Mouse (Mus musculus): ENCODE data around the gene Abtb1. TPM values are rescaled to one million over a fixed set of nuclear protein-coding genes. Genes with fewer than 3 reads are reported as not detected.

Abtb1 gene
- polyA plus RNA-seq, 1 experiment from 2014 or later = 26.6 TPM

DNA sequence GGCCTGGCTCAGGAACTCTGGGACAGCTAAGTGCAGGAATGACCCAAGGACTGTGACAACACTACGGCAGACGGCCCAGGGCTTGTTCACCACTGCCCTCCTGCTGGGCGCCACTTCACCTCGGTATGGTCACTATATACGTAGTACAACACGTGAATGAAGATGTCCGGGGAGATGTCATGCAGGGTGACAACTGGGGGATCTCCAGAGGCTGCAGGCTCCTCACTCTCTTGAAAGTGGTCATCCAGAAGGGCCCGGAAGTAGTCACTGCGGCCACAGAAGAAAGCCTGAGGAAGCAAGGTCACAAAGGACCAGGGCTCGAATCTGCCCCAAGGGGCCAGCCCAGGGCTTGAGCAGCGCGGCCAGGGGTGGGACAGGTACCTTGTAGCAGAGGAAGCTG lies 3.8 kb downstream of the Abtb1 start:
- Histone ChIP-seq H3K4me2 (ENCODE audit: low read depth, low read length) (no peak overlapping the region), H3K27me3 (replicated peaks; ENCODE audit: control insufficient read depth, insufficient read depth, low read length) (no peaks in the 10 kb centered on the region), H3K36me3 (ENCODE audit: control insufficient read depth, insufficient read depth, low read length) (peaks cover 5% of the 10 kb centered on the region; the same call in 1 of the 2 replicates), H3K4me1 (ENCODE audit: control insufficient read depth, insufficient read depth, low read length) (peaks cover 12% of the 10 kb centered on the region), H3K27ac (ENCODE audit: low read length) (no peak overlapping the region), H3K9me3 (ENCODE audit: control insufficient read depth, low read length) (no peaks in the 10 kb centered on the region), H3K4me3 (ENCODE audit: low read length) (no peak overlapping the region), H3K9ac (ENCODE audit: low read depth, low read length) (no peak overlapping the region)
- no peak for ATAC-seq
- 91% methylated on average over 12 of the region's 12 CpGs for whole genome bisulfite sequencing

DNA sequence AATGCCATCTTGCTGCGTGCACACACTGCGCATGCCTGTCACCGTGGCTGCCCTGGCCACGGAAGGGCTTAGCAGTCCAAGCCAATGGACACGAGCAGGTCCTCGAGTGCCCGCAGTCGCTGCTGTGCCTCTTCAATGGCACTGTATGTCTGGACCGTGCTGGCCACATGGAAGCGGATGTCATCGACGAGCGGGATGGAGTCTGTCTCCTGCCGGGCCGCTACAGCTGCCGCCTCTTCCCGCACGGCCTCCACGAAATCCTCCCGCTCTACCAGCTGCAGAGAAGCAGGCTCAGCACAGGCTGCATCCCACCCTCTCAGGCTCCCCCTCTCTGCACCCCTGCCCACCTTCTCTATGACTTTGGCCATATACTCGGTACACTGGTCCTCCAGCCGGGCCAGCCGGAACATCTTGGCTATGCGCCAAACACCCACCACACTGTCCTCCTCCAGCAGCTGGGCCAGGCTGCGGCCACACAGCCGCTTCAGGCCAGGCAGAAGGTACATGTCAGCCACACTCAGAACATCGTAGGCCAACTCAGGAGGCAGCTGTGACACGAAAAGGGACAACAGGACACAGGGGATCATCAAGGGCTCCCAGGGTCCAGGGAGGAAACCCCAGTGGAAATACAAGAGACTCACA lies 5.5 kb downstream of the Abtb1 start:
- no peak overlapping the region for H3K4me2 ChIP-seq (ENCODE audit: low read depth, low read length)
- H3K9ac ChIP-seq (ENCODE audit: low read depth, low read length) = no peak overlapping the region
- H3K9me3 ChIP-seq (ENCODE audit: control insufficient read depth, low read length) = no peaks in the 10 kb centered on the region
- H3K27me3 ChIP-seq (replicated peaks; ENCODE audit: control insufficient read depth, insufficient read depth, low read length) = no peaks in the 10 kb centered on the region
- WGBS = 82% methylated on average over 28 of the region's 28 CpGs
- H3K27ac ChIP-seq (ENCODE audit: low read length) = no peak overlapping the region
- no peak overlapping the region for H3K4me3 ChIP-seq (ENCODE audit: low read length)
- H3K4me1 ChIP-seq (ENCODE audit: control insufficient read depth, insufficient read depth, low read length) = peaks cover 9% of the 10 kb centered on the region
- ATAC-seq = no peak
- H3K36me3 ChIP-seq (ENCODE audit: control insufficient read depth, insufficient read depth, low read length) = peaks cover 5% of the 10 kb centered on the region; the same call in 1 of the 2 replicates

DNA sequence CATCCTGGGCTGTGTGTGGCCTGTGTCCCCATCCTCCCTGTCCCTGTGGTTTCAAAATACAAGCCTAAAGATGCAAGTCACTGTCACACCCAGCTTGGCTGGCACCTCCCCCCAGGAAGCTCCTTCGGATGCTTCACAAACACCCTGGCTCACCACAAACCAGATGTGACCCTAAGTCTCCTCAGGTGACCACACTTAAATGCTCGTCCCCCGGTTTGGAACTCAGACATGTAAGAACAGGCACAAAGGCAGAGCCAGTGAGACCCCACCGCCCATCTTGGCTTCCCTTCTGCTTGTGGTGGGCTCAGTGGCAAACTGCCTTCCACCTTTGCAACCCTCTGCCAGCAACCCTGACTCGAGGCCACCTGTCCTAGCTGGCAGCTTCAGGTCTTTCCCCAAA lies 6.7 kb downstream of the Abtb1 start:
- H3K4me2 ChIP-seq (ENCODE audit: low read depth, low read length) = no peak overlapping the region
- peaks cover 5% of the 10 kb centered on the region; the same call in 1 of the 2 replicates for H3K36me3 ChIP-seq (ENCODE audit: control insufficient read depth, insufficient read depth, low read length)
- H3K27ac ChIP-seq (ENCODE audit: low read length) = no peak overlapping the region
- no peaks in the 10 kb centered on the region for H3K9me3 ChIP-seq (ENCODE audit: control insufficient read depth, low read length)
- 78% methylated on average over 5 of the region's 5 CpGs for WGBS
- no peak for ATAC-seq
- no peak overlapping the region for H3K4me3 ChIP-seq (ENCODE audit: low read length)
- no peaks in the 10 kb centered on the region for H3K4me1 ChIP-seq (ENCODE audit: control insufficient read depth, insufficient read depth, low read length)
- no peak overlapping the region for H3K9ac ChIP-seq (ENCODE audit: low read depth, low read length)
- no peaks in the 10 kb centered on the region for H3K27me3 ChIP-seq (replicated peaks; ENCODE audit: control insufficient read depth, insufficient read depth, low read length)

DNA sequence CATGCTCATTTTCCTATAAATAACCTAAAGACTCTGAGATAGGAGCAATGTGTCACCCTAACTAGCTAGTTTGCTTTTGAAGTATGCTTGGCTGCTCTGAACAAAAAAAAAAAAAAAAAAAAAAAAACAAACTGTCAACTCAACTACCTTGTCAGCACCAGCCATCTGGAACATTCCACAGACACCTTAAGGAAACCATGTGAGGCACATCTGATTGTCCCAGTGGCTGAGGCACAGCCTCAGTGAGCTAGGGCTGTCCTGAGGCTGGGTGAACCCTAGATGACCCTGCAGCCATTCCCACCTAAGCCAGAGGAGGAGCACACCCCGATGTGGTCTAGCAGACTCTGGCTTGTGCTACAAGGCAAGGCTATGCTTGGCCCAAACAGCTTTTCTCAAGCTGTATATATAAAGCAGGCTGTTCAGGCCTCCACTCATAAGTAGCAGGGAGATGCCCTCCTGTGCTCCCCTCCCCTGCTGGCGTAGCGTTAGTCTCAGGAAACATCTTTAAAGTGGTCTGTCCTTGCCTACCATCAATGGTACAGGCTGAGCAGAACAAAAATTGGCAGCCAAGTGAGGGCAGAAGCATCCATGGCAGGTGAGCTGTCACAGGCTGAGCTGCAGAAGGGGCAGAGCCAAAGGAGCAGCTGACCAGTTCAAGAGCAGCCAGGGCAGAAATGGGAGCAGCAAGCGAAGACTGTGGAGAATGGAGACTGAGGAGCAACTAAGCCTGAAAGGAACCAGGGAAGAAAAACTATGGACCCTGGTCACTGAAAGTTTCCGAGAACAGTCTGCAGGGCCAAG lies 8.2 kb downstream of the Abtb1 start:
- H3K4me2 ChIP-seq (ENCODE audit: low read depth, low read length) = no peak overlapping the region
- no peak overlapping the region for H3K4me3 ChIP-seq (ENCODE audit: low read length)
- H3K27ac ChIP-seq (ENCODE audit: low read length) = no peak overlapping the region
- H3K36me3 ChIP-seq (ENCODE audit: control insufficient read depth, insufficient read depth, low read length) = peaks cover 2% of the 10 kb centered on the region; the same call in 1 of the 2 replicates
- ATAC-seq = no peak
- WGBS = 74% methylated on average over 5 of the region's 5 CpGs
- H3K27me3 ChIP-seq (replicated peaks; ENCODE audit: control insufficient read depth, insufficient read depth, low read length) = no peaks in the 10 kb centered on the region
- no peak overlapping the region for H3K9ac ChIP-seq (ENCODE audit: low read depth, low read length)
- H3K9me3 ChIP-seq (ENCODE audit: control insufficient read depth, low read length) = no peaks in the 10 kb centered on the region
- no peaks in the 10 kb centered on the region for H3K4me1 ChIP-seq (ENCODE audit: control insufficient read depth, insufficient read depth, low read length)

DNA sequence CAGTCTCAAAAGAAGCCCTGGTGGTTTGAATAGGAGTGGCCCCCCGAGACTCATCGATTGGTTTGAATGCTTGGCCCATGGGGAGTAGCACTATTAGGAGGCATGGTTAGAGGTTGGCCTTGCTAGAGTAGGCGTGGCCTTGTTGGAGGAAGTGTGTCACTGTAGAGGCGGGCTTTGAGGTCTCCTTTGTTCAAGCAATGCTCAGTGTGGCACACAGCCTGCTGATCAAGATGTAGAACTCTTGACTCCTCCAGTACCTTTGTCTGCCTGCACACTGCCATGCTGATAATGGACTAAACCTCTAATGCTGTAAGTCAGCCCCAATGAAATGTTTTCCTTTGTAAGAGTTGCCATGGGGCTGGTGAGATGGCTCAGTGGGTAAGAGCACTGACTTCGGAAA lies 9.1 kb downstream of the Abtb1 start:
- H3K9me3 ChIP-seq (ENCODE audit: control insufficient read depth, low read length) = no peaks in the 10 kb centered on the region
- H3K4me3 ChIP-seq (ENCODE audit: low read length) = no peak overlapping the region
- H3K4me1 ChIP-seq (ENCODE audit: control insufficient read depth, insufficient read depth, low read length) = 0 out of 2 replicates have a peak, but pooled peaks cover 3% of the 10 kb centered on the region
- H3K27ac ChIP-seq (ENCODE audit: low read length) = no peak overlapping the region
- WGBS = 80% methylated on average over 5 of the region's 5 CpGs
- H3K27me3 ChIP-seq (replicated peaks; ENCODE audit: control insufficient read depth, insufficient read depth, low read length) = no peaks in the 10 kb centered on the region
- no peaks in the 10 kb centered on the region for H3K36me3 ChIP-seq (ENCODE audit: control insufficient read depth, insufficient read depth, low read length)
- no peak overlapping the region for H3K4me2 ChIP-seq (ENCODE audit: low read depth, low read length)
- ATAC-seq = no peak
- H3K9ac ChIP-seq (ENCODE audit: low read depth, low read length) = no peak overlapping the region

DNA sequence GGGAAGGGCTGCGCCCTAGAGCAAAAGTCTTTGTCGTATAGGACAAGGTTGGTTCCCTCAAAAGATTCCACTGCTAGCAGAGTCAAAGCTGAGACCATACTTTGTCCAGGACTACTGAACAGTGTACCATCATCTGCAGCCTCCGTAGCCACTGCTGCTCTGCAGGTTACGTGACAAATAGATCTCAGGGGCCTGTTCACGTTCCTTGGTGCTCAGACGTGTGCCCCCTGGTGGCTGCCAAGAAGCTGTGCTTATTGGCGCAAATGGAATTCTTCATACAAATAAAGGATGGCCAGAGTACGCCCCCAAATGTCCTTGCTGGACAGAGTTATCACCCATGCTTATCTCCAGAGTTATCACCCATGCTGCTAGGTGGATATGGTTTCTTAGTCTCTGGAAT lies 10.3 kb downstream of the Abtb1 start:
- Histone ChIP-seq H3K9ac (ENCODE audit: low read depth, low read length) (no peak overlapping the region), H3K9me3 (ENCODE audit: control insufficient read depth, low read length) (no peaks in the 10 kb centered on the region), H3K27ac (ENCODE audit: low read length) (no peak overlapping the region), H3K4me3 (ENCODE audit: low read length) (no peak overlapping the region), H3K27me3 (replicated peaks; ENCODE audit: control insufficient read depth, insufficient read depth, low read length) (no peaks in the 10 kb centered on the region), H3K4me2 (ENCODE audit: low read depth, low read length) (no peak overlapping the region), H3K4me1 (ENCODE audit: control insufficient read depth, insufficient read depth, low read length) (peaks cover 7% of the 10 kb centered on the region), H3K36me3 (ENCODE audit: control insufficient read depth, insufficient read depth, low read length) (no peaks in the 10 kb centered on the region)
- ATAC-seq = peak; percentile 60; the same call in 1 of the 2 replicates
- 22% methylated on average over 8 of the region's 8 CpGs for WGBS

DNA sequence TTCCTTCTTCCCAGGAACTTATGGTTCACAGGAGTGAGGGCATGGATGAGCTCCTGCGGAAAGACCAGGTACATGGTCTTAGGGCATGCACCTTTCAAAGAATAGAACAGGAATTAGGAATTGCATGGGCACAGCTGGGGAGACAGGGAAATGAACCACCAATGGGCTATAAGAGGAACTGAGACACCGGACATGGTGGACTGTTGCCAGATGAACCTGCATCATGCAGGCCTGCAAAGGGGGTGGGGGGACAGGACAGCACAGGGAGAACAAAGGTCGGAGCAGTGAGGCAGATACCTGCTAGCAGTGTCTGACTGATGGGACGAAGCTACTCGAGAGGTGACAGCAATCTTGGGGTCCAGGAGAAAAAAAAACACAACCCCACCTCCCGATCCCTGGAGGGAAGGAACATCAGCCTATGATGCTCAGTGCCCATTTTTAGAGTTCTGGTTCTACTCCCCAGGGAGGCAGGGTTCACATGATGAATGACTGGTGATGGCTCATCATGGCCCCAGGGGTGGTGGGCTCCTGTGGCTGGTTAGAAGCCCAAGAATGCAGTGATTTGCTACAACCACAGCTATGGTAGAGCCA lies 11.6 kb downstream of the Abtb1 start:
- WGBS = 92% methylated on average over 6 of the region's 6 CpGs
- no peaks in the 10 kb centered on the region for H3K36me3 ChIP-seq (ENCODE audit: control insufficient read depth, insufficient read depth, low read length)
- H3K4me2 ChIP-seq (ENCODE audit: low read depth, low read length) = no peak overlapping the region
- no peak overlapping the region for H3K27ac ChIP-seq (ENCODE audit: low read length)
- peaks cover 8% of the 10 kb centered on the region for H3K4me1 ChIP-seq (ENCODE audit: control insufficient read depth, insufficient read depth, low read length)
- no peaks in the 10 kb centered on the region for H3K27me3 ChIP-seq (replicated peaks; ENCODE audit: control insufficient read depth, insufficient read depth, low read length)
- no peak for ATAC-seq
- no peaks in the 10 kb centered on the region for H3K9me3 ChIP-seq (ENCODE audit: control insufficient read depth, low read length)
- H3K9ac ChIP-seq (ENCODE audit: low read depth, low read length) = no peak overlapping the region
- no peak overlapping the region for H3K4me3 ChIP-seq (ENCODE audit: low read length)

DNA sequence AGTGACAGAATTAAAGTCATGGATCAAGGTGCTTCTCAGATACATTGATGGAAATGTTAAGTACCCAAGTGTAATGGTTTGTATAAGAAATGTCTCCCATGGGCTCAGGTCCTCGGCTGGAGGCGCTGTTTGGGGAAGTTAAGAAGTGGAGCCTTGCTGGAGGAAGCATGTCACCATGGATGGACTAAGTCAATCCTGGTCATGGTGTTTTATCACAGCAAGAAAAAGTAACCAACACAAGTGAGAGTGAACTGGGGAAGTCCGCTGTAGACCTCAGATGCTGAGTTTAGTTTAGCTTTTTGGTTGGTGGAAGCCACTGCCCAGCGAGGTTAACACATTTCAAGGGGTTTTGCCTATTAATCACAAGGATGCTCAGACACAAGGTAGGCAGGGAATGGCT lies 12.2 kb downstream of the Abtb1 start:
- Histone ChIP-seq H3K27me3 (replicated peaks; ENCODE audit: control insufficient read depth, insufficient read depth, low read length) (no peaks in the 10 kb centered on the region), H3K4me2 (ENCODE audit: low read depth, low read length) (no peak overlapping the region), H3K4me1 (ENCODE audit: control insufficient read depth, insufficient read depth, low read length) (peaks cover 8% of the 10 kb centered on the region), H3K9me3 (ENCODE audit: control insufficient read depth, low read length) (no peaks in the 10 kb centered on the region), H3K9ac (ENCODE audit: low read depth, low read length) (no peak overlapping the region), H3K36me3 (ENCODE audit: control insufficient read depth, insufficient read depth, low read length) (no peaks in the 10 kb centered on the region), H3K27ac (ENCODE audit: low read length) (no peak overlapping the region), H3K4me3 (ENCODE audit: low read length) (no peak overlapping the region)
- ATAC-seq = no peak
- 80% methylated on average over 4 of the region's 4 CpGs for WGBS

DNA sequence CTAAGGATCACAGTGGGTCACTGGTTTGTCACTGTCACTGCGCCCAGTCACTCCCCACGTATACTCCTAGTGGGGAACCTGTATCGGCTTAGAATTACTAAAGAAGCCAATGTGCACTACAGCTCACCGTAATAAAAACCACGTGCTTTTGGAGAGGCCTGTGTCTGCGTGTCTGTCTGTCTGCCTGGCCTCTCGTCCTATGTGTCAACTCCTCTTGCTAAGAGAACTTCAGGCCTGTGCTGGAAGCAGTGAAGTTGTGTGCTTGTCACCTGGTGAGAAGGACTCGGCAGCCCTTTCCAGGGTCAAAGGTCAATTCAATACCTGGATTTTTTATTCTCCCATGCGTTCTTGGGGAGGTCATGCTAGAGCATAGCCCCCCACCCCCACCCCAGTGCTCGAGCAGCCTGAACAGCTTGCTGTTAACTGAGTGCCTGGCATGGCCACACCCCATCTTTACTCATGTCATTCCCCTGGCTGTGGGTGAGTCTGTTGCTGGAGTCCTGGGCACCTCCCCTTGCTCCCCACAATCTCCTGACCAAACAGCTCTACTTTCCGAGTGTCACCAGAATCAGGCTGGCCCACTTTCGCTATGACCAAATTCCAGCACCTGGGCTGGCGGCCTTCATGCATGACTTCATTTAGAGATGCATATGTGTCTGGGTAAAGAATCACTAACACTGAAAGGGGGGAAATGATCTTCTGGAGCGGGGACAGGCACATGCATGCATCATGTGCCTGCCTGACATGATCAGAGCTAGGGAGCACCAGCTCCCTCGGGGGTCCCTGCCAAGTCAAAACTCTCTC lies 13.4 kb downstream of the Abtb1 start:
- WGBS = 71% methylated on average over 15 of the region's 15 CpGs
- Histone ChIP-seq H3K4me2 (ENCODE audit: low read depth, low read length) (no peak overlapping the region), H3K9me3 (ENCODE audit: control insufficient read depth, low read length) (no peaks in the 10 kb centered on the region), H3K27ac (ENCODE audit: low read length) (no peak overlapping the region), H3K27me3 (replicated peaks; ENCODE audit: control insufficient read depth, insufficient read depth, low read length) (no peaks in the 10 kb centered on the region), H3K4me1 (ENCODE audit: control insufficient read depth, insufficient read depth, low read length) (peaks cover 8% of the 10 kb centered on the region), H3K36me3 (ENCODE audit: control insufficient read depth, insufficient read depth, low read length) (no peaks in the 10 kb centered on the region), H3K9ac (ENCODE audit: low read depth, low read length) (no peak overlapping the region), H3K4me3 (ENCODE audit: low read length) (no peak overlapping the region)
- no peak for ATAC-seq

All from intestine, embryonic 16.5 days (tissue).